Mouse (Mus musculus) testis, adult 2 months (tissue): ENCODE measurements around the gene Sbk1.

ENCODE experiments used
- CTCF ChIP-seq: fragments of 200-500 bp; IDR thresholded peaks from 2 replicates; pipeline ENCODE4 v1.5.1; 2012; ENCODE audit warnings: low read depth, mild to moderate bottlenecking, inconsistent platforms, low read length, moderate library complexity; ENCODE audit not compliant: control insufficient read depth, insufficient read depth, insufficient replicate concordance
- POLR2A ChIP-seq: fragments of 200-500 bp; IDR thresholded peaks from 2 replicates; pipeline ENCODE4 v1.6.1; 2012; ENCODE audit warnings: low read depth, mild to moderate bottlenecking, inconsistent platforms, low read length, moderate library complexity; ENCODE audit not compliant: control insufficient read depth

GRCm38 (mm10) chr7:126289371-126289770 is 17.0 kb downstream of the Sbk1 start:
- TF ChIP-seq CTCF (no peak), POLR2A (no peak)
